In the genomic region with DNA sequence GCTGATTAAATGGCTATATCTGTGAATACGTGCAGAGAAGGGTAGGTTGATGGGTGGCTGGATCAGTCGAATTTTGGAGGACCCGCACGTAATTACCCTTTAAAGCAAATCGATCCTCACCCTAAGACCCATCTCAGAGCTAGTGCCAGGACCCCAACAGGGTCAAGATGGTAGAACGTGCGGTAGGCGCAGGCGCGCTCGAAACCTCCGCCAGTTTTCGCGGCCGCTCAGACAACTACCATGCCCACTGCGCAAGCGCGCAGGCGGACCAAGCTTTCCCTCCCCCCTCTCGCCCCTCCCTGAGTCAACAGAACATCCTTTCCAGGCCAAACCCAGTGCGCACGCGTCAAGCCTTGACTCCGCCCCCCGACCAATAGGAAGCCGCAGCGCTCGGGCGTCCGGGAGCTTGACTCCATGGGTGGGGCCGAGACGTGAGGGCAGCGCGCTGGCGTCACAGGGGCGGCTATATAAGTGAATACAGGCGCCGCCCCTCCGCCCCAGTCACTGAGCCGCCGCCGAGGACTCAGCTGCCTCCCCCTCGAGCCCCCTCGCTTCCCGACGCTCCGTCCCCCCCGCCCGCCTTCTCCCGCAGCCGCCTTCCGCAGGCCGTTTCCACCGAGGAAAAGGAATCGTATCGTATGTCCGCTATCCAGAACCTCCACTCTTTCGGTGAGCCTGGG, we compare ENCODE assay signal across 8 mouse cellular contexts. TPM values are rescaled to one million over a fixed set of nuclear protein-coding genes. Genes with fewer than 3 reads are reported as not detected.
DNase-seq lines count a peak whose midpoint lies in the region; ATAC-seq and TF ChIP-seq lines count a peak whose summit lies in the region.

A gene (plus strand): TSS at position 394 of the 680 bp plus-strand sequence.

- dilution Hi-C loops in CH12.LX (cut with MboI; ENCODE audit: extremely low pct_ligation_motif_present, extremely low pct_unique_long_range_greater_than_20kb, low sequenced_read_pairs), result no loop called here

- WGBS in forebrain, embryonic 11.5 days, result 1% methylated on average over 54 of the region's 58 CpGs
- WGBS in heart, embryonic 16.5 days, result under 1% methylated on average over 57 of the region's 58 CpGs
- WGBS in liver, embryonic 15.5 days (ENCODE audit: insufficient replicate concordance), result under 1% methylated on average over 58 of the region's 58 CpGs
- WGBS in neural tube, embryonic 12.5 days, result under 1% methylated on average over 58 of the region's 58 CpGs

- peaks cover 15% of the 10 kb centered on the region for H3K27me3 ChIP-seq in CH12.LX (replicated peaks)
- H3K27me3 ChIP-seq in forebrain, embryonic 11.5 days (ENCODE audit: control insufficient read depth, insufficient read depth, low read length), result no peaks in the 10 kb centered on the region
- H3K27me3 ChIP-seq in heart, embryonic 16.5 days (ENCODE audit: control insufficient read depth, insufficient read depth, low read length), result no peaks in the 10 kb centered on the region
- H3K27me3 ChIP-seq in liver, embryonic 15.5 days, result no peaks in the 10 kb centered on the region
- no peaks in the 10 kb centered on the region for H3K27me3 ChIP-seq in neural tube, embryonic 12.5 days (replicated peaks)

- H3K9me3 ChIP-seq in CH12.LX (replicated peaks; ENCODE audit: low read length), result no peaks in the 10 kb centered on the region
- no peaks in the 10 kb centered on the region for H3K9me3 ChIP-seq in forebrain, embryonic 11.5 days (ENCODE audit: control insufficient read depth, low read length)
- H3K9me3 ChIP-seq in heart, embryonic 16.5 days (replicated peaks; ENCODE audit: control insufficient read depth, low read length), result no peaks in the 10 kb centered on the region
- H3K9me3 ChIP-seq in liver, embryonic 15.5 days (replicated peaks), result no peaks in the 10 kb centered on the region
- H3K9me3 ChIP-seq in neural tube, embryonic 12.5 days, result no peaks in the 10 kb centered on the region

- TF ChIP-seq POLR2A in CH12.LX (IDR thresholded peaks at IDR 0.05; ENCODE audit: low read depth, low read length), result peak; percentile 88

- peaks cover 19% of the 10 kb centered on the region for H3K79me2 ChIP-seq in CH12.LX (replicated peaks; ENCODE audit: control insufficient read depth, extremely low read depth, insufficient read depth, poor library complexity, severe bottlenecking)

- peak; percentile 88 for ATAC-seq in forebrain, embryonic 11.5 days (replicated peaks; ENCODE audit: low FRiP score)
- peak; percentile 90 for ATAC-seq in heart, embryonic 16.5 days (replicated peaks; ENCODE audit: extremely low read depth, insufficient read depth, low FRiP score)
- peak; percentile 79 for ATAC-seq in liver, embryonic 15.5 days (ENCODE audit: insufficient read depth)
- ATAC-seq in neural tube, embryonic 12.5 days (ENCODE audit: low FRiP score, low read depth), result peak; percentile 91

- H3K4me2 ChIP-seq in CH12.LX (ENCODE audit: insufficient read depth, low read depth, poor library complexity, severe bottlenecking), result peak within 1 kb of the TSS; percentile 51
- peak within 1 kb of the TSS; percentile 72 for H3K4me2 ChIP-seq in forebrain, embryonic 11.5 days (ENCODE audit: low read depth, low read length, severe bottlenecking)
- peak within 1 kb of the TSS; percentile 90 for H3K4me2 ChIP-seq in heart, embryonic 16.5 days (ENCODE audit: low read depth, low read length)
- peak within 1 kb of the TSS; percentile 82 for H3K4me2 ChIP-seq in liver, embryonic 15.5 days
- peak within 1 kb of the TSS; percentile 73 for H3K4me2 ChIP-seq in neural tube, embryonic 12.5 days (replicated peaks)

- peaks cover 2 to 15% of the 10 kb centered on the region in 2 experiments; a peak in 2 of 4 replicates for H3K4me1 ChIP-seq in CH12.LX (ENCODE audit: control insufficient read depth in 1 of 2, insufficient read depth in 2 of 2)
- 0 out of 2 replicates have a peak, but pooled peaks cover 2% of the 10 kb centered on the region for H3K4me1 ChIP-seq in forebrain, embryonic 11.5 days (replicated peaks; ENCODE audit: control insufficient read depth, insufficient read depth, low read length)
- H3K4me1 ChIP-seq in heart, embryonic 16.5 days (ENCODE audit: control insufficient read depth, insufficient read depth, low read length), result peaks cover 10% of the 10 kb centered on the region
- peaks cover 51% of the 10 kb centered on the region for H3K4me1 ChIP-seq in liver, embryonic 15.5 days (replicated peaks)
- H3K4me1 ChIP-seq in neural tube, embryonic 12.5 days, result 0 out of 2 replicates have a peak, but pooled peaks cover 5% of the 10 kb centered on the region

- H3K27ac ChIP-seq in CH12.LX (ENCODE audit: insufficient read depth, low read depth), result peak within 1 kb of the TSS; percentile 84
- peak within 1 kb of the TSS; percentile 93 for H3K27ac ChIP-seq in forebrain, embryonic 11.5 days (ENCODE audit: low read depth, low read length)
- peak within 1 kb of the TSS; percentile 100 for H3K27ac ChIP-seq in heart, embryonic 16.5 days (ENCODE audit: low read length)
- H3K27ac ChIP-seq in liver, embryonic 15.5 days (replicated peaks), result peak within 1 kb of the TSS; percentile 98
- peak within 1 kb of the TSS; percentile 79 for H3K27ac ChIP-seq in neural tube, embryonic 12.5 days

- in situ Hi-C loops in CH12.LX (cut with MboI; ENCODE audit: low pct_ligation_motif_present, low pct_unique_long_range_greater_than_20kb, low sequenced_read_pairs), result no loop called here

- TF ChIP-seq RAD21 in CH12.LX (IDR thresholded peaks at IDR 0.05; ENCODE audit: low read depth, low read length), result no peak

- DNase-seq in CH12.LX (ENCODE audit: extremely low read depth), result peak; percentile 100
- peak; percentile 100 for DNase-seq in c-Kit-positive CD71-positive TER-119-negative erythroid progenitor cells, embryonic 14.5 days (ENCODE audit: low read depth)
- peak; percentile 100 for DNase-seq in forebrain, embryonic 11.5 days (ENCODE audit: low spot score)
- peak; percentile 100 for DNase-seq in kidney, postnatal 36 days
- DNase-seq in telencephalon, adult 2 months (ENCODE audit: low read depth, low spot score), result peak; percentile 98

- H3K9ac ChIP-seq in CH12.LX (ENCODE audit: insufficient read depth, low read depth), result peak within 1 kb of the TSS; percentile 97
- peak within 1 kb of the TSS; percentile 96 for H3K9ac ChIP-seq in forebrain, embryonic 11.5 days (ENCODE audit: low read length)
- H3K9ac ChIP-seq in heart, embryonic 16.5 days (ENCODE audit: low read length), result peak within 1 kb of the TSS; percentile 97
- H3K9ac ChIP-seq in liver, embryonic 15.5 days, result peak within 1 kb of the TSS; percentile 97
- peak within 1 kb of the TSS; percentile 93 for H3K9ac ChIP-seq in neural tube, embryonic 12.5 days

- no peak for TF ChIP-seq CTCF in CH12.LX (conservative IDR thresholded peaks at IDR 0.05 in 1 of 2, IDR thresholded peaks at IDR 0.05 in 1 of 2; ENCODE audit: low read depth in 2 of 2, low read length in 2 of 2)

- H3K36me3 ChIP-seq in CH12.LX (replicated peaks in 1 of 2; ENCODE audit: control insufficient read depth in 1 of 2, insufficient read depth in 1 of 2, low read length in 1 of 2), result peaks cover 20 to 23% of the 10 kb centered on the region in 2 experiments
- H3K36me3 ChIP-seq in forebrain, embryonic 11.5 days (ENCODE audit: control insufficient read depth, insufficient read depth, low read length), result peaks cover 4% of the 10 kb centered on the region; the same call in 1 of the 2 replicates
- H3K36me3 ChIP-seq in heart, embryonic 16.5 days (ENCODE audit: control insufficient read depth, insufficient read depth), result peaks cover 18% of the 10 kb centered on the region
- H3K36me3 ChIP-seq in liver, embryonic 15.5 days (replicated peaks), result peaks cover 27% of the 10 kb centered on the region
- peaks cover 13% of the 10 kb centered on the region for H3K36me3 ChIP-seq in neural tube, embryonic 12.5 days

- peak; percentile 28; the same call in 1 of the 2 replicates for TF ChIP-seq EP300 in CH12.LX (IDR thresholded peaks at IDR 0.05; ENCODE audit: low read length)

- H3K4me3 ChIP-seq in CH12.LX (replicated peaks in 1 of 3; ENCODE audit: low read depth in 2 of 3, low read length in 2 of 3, poor library complexity in 1 of 3), result peak within 1 kb of the TSS; percentile 65 to 81 (median 73)
- peak within 1 kb of the TSS; percentile 86 for H3K4me3 ChIP-seq in forebrain, embryonic 11.5 days (ENCODE audit: low read depth, low read length)
- H3K4me3 ChIP-seq in heart, embryonic 16.5 days (ENCODE audit: low read length), result peak within 1 kb of the TSS; percentile 84
- H3K4me3 ChIP-seq in liver, embryonic 15.5 days (replicated peaks), result peak within 1 kb of the TSS; percentile 87
- peak within 1 kb of the TSS; percentile 73 for H3K4me3 ChIP-seq in neural tube, embryonic 12.5 days

TF ChIP-seq in CH12.LX, 34 proteins besides CTCF, POLR2A, EP300 and RAD21 (continues in another document):
- TF ChIP-seq MAFK (IDR thresholded peaks at IDR 0.05; ENCODE audit: insufficient replicate concordance, low read length) (peak; percentile 31; the same call in 1 of the 2 replicates), NRF1 (IDR thresholded peaks at IDR 0.05; ENCODE audit: low read depth, low read length) (peak; percentile 99), ETS1 (conservative IDR thresholded peaks at IDR 0.05; ENCODE audit: low read depth, low read length) (peak; percentile 28), TCF12 (IDR thresholded peaks at IDR 0.05; ENCODE audit: low read depth, low read length) (peak; percentile 85), NELFE (IDR thresholded peaks at IDR 0.05; ENCODE audit: low read depth, low read length) (peak; percentile 80), PAX5 (IDR thresholded peaks at IDR 0.05; ENCODE audit: low read length) (no peak), ZKSCAN1 (IDR thresholded peaks at IDR 0.05; ENCODE audit: borderline replicate concordance, low read depth, low read length) (no peak), JUN (IDR thresholded peaks at IDR 0.05; ENCODE audit: insufficient read depth, low read depth, low read length) (no peak), UBTF (IDR thresholded peaks at IDR 0.05; ENCODE audit: low read depth, low read length) (peak; percentile 26; the same call in 1 of the 2 replicates), SMC3 (IDR thresholded peaks at IDR 0.05; ENCODE audit: low read depth, low read length) (no peak), CHD2 (IDR thresholded peaks at IDR 0.05; ENCODE audit: low read length) (peak; percentile 78), JUND (conservative IDR thresholded peaks at IDR 0.05; ENCODE audit: low read depth, low read length) (no peak), IRF4 (IDR thresholded peaks at IDR 0.05; ENCODE audit: low read depth, low read length) (peak; percentile 71; the same call in 1 of the 2 replicates), BHLHE40 (IDR thresholded peaks at IDR 0.05; ENCODE audit: low read depth, low read length) (peak; percentile 78)

RNA-seq across cellular contexts. Expression of the gene that starts here (rescaled TPM):
- total RNA-seq in CH12.LX (2012; rRNA removed) (249 and 265 TPM in 2 replicates), CH12.LX (2014; rRNA removed) (401 and 406 TPM in 2 replicates)
- polyA plus RNA-seq in CH12.LX (2012; ENCODE audit: insufficient read length, low read depth), result 989 and 1,001 TPM in 2 replicates
- 1,675 and 1,791 TPM in 2 replicates for polyA plus RNA-seq in forebrain, embryonic 11.5 days (2014; fragmentation: Nextera tagmentation; extraction: Ambion mirVana)
- 1,600 and 1,609 TPM in 2 replicates for polyA plus RNA-seq in heart, embryonic 16.5 days (2015; fragmentation: Nextera tagmentation; extraction: Ambion mirVana)
- 1,286 and 1,576 TPM in 2 replicates for polyA plus RNA-seq in liver, embryonic 15.5 days (2015; fragmentation: Nextera tagmentation; extraction: Ambion mirVana)
- polyA plus RNA-seq in neural tube, embryonic 12.5 days (2016; fragmentation: Nextera tagmentation; extraction: Ambion mirVana), result 1,410 and 1,478 TPM in 2 replicates

Comparison
In these comparisons a context has a peak if more than half of its experiments do, and no peak if none do; other contexts are left out.
1. Peak in every context shown above with its lines: DNase-seq, ATAC-seq, H3K4me3 ChIP-seq and H3K27ac ChIP-seq.